Mouse (Mus musculus): ENCODE measurements around the gene Mknk2.

Gene Mknk2

DNA sequence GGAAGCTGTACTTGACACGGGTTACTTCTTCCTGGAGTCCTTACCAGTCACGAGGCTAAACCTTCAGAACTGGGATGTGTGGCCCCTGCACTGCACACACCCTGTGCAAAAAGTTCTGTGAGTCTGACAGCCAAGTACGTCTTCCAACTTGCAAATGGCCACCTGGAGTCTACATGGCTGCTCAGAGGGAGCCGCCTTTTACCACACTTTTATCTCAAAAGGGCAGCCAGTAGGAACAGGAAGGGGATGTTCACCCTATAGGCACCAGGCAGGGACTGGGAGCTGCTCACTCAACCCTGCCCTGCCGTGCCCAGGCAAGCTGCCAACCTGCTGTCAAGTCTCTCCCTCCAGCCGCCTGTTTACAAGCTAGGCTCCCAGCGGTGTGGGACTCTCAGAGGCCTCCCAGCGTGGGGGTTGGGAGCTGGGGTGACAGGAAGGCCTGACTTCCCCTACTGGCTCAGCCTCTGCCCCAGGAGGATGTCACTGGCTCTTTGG lies at the start of gene Mknk2:
Mknk2 (minus strand) TSS at position 171 of the 495 bp plus-strand sequence.
- DNase-seq: peak; percentile 84

DNA sequence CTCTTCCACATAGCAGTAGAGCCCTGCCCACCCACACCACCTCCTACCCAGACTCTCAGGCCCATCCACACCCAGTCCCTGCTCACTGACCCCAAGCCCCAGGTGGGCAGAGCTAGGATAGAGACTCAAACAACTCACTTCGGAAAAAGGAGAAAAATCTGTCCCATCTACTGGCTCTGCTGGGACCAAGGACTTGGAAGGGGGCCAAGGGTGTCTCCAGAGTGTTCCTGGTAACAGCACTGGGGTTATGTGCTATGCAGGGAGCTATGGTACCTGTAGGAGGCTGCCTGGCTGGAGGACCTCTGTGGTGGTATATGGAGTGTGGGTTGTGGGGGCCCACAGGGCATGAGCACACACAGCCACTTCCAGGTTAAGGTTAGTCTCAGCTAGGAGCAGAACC lies 39.4 kb upstream of the Mknk2 start:
- no peak for DNase-seq

DNA sequence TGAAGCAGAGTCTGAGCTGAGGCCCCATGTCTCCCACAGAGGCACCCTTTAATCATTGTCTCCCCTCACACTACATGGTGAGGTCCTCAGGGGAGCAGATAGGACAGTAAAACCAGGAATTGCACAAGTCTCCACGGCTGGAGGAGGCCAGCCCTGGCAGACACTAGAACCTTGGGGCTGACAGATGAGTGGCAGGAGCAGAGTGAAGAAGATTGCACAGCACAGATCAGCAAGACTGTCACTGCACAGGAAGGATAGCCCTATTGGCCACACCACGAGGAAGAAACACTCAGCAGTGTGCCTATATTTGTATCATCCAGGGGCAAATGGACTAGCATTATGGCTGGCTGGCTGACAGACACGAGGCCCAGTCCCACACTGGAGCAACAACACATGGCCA lies 32.9 kb upstream of the Mknk2 start:
- no peak for DNase-seq

DNA sequence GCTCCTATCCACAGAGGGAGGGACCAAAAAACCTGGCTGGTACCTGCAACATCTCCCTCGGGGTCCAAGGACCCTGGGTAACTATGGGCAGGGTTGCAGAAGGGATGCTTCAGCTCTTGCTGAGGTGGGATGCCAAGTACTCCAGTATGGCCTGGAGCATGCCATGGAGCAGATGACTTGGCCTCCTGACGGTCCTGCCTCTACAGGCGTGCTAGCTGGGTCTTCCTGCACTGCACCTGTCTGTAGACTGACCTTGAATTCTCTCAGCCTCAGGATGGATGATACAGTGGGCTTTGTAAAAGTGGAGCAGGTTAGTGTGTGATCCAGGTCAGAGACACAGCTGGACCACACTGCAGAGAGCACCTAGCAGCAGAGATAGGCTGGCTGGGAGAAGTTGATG lies 27.6 kb upstream of the Mknk2 start:
- no peak for DNase-seq

DNA sequence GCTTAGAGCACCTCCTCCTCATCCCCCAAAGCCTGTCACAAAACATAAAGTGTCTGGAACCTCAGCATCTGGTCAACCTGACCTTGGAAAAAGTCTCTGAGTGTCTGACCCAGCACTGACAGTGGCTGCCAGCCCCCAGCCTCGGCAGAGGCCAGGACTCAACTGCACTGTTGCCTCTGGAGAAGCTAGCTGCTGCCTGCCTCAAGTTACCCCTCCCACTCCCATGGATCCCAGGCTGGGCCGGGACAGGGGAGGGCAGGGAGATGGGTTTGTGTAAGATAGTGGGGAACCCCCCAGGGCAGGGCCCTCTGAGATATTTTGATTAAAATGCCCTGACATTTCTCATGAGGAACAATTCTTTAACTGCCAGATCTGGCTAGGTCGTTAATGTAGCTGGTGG lies 27.1 kb upstream of the Mknk2 start:
- DNase-seq: no peak

DNA sequence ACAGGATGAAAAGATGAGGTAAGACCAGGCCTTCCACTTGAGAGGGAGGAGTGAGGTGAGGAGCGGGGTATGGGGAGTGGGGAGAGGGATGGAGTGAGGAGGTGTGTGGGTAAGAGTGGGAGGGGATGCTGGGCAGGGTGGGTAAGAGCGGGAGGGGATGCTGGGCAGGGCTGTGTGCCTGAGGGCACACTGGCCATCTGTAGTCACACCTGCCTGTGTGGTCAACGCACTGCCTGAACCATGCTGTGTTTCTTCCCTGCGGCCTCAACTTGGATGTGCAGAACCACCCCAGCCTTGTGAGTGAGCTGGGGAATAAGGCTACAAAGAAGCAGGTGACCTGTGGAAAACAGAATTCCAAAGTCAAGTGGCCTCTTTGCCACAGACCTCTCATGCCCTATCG lies 26.5 kb upstream of the Mknk2 start:
- DNase-seq: no peak

DNA sequence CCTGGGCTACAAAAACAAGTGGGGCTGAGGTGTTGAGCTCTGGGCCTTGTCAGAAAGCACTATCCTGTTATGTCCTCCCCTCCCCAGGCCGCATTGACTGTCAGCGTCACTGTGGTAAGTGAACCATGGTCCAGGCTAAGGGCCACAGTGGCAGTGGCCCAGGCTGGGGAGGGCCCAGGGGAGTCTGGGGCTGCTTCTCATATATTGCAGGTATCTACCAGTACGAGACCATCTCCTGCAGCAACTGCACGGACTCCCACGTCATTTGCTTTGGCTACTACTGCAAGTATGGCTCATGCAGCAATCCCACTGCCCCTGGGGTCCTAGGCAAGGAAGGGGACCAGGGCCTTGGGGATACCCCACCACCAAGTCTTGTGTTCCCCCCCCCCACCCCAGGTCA lies 25.7 kb upstream of the Mknk2 start:
- DNase-seq: no peak

DNA sequence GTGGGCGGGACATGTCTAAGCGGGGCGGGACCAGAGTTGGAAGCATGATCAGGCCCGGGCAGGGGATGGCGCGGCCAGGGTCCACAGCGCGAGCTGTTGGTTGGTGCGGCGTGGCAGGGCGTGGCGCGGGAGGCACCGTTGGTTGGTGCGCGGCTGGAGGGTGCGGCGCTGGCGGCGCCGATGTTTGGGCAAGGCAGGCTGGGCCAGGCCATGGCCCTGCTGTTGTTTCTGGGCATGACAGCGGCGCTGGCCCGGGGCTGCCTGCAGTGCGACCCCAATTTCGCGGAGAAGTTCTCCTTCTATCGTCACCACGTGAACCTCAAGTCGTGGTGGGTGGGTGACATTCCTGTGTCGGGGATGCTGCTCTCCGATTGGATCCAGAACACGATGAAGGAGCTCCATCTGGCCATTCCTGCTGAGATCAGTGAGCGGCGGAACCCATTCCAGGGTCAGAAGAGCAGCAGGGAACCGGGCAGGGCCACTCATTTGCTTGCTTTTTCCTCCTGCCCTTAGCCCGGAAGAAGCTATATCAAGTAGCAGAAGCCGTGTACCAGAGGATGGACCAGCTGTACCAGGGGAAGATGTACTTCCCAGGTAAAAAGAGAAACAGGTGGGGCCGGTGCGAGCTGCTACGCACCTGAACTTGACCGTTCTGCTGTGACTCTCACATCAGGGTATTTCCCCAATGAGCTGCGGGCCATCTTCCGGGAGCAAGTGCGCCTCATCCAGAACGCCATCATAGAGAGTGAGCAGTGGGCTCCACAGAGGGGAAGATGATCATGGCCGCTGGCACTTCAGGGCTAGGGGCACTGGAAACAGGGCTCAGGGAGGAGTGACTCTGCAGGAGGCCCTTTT lies 24.9 kb upstream of the Mknk2 start:
- peak; percentile 95 for DNase-seq

DNA sequence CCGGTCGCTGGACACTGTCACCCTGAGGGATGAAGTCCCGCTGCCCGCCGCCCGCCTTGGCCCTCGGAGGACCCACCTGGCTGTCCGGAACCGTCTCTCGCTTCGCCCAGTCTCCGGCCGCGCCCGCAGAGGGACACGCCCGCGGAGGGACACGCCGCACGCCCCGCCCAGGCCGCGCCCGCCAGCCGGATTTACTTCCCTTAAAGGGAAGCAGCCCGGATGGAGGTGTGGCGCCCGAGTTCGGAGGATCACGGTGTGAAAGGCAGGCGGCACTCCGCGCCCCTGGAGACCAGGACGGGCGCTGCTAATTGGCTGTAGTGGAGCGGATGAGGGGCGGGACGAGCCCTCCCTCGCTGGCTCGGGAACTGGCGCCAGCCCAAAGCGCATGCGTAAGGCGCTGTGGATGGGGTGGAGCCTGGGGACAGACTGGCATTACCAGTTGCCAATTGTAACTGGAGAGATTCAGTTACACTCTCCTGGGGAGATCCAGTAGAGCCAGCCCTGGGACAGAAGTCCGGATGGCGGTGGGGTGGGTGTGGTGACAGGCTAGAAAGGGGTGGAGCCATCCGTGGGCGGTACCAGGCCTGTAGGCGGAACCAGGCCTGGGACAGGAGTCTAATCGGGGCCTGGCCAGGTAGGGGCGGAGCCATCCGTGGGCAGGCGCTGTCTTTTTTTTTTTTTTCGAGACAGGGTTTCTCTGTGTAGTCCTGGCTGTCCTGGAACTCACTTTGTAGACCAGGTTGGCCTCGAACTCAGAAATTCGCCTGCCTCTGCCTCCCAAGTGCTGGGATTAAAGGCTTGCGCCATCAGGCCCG lies 24.0 kb upstream of the Mknk2 start, which contains the start of the genes Mob3a and Izumo4:
Mob3a (minus strand) TSS at position 257 of the 815 bp plus-strand sequence.
Izumo4 (plus strand) TSS at position 464 of the 815 bp plus-strand sequence.
- DNase-seq: peak; percentile 98

DNA sequence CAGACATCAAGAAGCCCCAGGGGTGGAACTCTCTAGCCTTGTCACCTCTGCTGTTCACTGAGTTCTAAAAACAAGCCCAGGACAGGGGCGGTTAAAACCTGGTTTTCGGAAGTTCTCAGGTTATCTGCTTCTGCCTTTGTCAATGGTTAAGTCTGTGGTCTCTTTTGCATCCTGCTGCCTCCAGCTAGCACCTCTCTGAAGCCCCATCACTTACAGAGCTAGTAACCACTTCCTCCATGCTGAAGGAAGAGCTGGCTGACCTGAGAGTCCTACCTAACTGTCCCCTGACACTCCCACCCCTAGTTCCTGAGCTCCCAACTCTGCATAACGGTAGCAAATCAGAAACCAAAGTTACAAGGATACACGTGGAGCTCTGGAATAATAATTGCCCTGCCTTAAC lies 22.8 kb upstream of the Mknk2 start:
- no peak for DNase-seq

DNA sequence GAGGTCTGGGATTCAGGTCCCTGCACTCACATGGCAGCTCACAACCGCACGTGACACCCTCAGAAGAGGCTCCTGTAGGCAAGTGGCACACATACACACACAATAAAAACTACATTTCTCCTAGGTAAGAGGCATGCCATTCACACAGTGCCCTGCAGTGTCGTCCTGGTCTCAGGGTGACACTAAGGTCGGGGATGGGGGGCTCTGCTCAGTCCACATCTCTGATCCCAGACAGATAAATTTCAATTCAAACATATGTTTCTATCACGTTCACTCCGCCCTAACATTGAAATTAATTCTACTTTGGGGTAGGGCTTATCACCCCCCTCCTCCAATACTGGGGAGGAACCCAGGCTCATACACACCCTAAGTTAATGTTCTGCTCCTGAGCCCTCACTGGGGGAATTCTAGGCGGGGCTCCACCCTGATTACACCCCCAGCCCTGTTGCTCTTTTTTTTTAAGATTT lies 22.2 kb upstream of the Mknk2 start:
- DNase-seq: no peak

DNA sequence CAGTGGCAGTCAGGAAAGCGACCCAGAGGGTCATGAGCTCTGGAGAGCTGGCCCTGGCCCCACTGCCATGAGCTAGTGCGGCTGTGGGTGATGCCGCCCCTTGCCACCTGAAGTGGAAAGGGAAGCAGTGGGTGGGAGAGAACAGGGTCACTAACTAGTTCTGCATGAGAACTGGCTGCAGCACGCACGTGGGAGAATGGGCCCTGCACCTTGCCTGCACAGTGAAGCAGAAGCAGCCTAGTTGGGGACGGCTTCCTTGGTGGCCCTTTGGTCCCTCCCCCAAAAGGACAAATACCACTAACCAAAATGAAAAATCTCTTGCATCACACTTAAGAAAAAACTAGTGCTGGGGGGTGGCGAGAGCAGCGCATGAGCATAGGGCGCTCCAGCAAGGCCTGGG lies 20.7 kb upstream of the Mknk2 start:
- no peak for DNase-seq

DNA sequence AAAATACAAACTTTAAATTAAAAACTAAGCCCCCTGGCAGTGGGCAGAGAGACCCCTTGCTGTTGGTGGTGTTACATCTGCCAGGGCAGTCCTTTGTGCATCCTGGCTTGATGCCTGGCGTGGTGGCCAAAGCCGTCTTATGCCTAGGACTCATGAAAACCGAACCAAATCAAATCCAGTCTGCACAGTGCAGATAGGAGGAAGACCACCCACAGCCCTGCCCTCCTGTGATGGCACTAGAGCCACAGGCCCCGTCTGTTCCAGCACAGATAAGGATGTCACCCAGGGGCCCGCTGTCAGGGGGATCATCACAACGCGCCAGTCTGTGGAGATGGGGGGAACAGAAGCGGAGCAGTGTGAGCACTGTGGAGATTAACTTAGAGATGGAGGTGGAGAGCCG lies 19.9 kb upstream of the Mknk2 start:
- DNase-seq: no peak

DNA sequence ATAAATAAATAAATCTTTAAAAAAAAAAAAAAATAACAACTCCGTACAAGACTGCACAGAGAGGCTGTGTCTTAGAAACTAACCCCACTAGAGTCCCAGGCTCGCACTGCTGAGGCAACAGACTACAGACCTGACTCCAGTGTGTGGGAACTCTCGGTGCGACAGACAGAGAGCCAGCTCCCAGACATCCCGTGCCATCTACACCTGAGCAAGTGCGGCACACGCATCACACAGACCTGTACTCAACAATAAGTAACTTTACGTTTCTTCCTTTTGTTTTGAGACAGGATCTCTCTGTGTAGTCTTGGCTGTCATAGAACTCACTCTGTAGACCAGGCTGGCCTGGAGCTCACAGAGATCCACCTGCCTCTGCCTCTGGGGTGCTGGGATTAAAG lies 19.5 kb upstream of the Mknk2 start:
- no peak for DNase-seq

DNA sequence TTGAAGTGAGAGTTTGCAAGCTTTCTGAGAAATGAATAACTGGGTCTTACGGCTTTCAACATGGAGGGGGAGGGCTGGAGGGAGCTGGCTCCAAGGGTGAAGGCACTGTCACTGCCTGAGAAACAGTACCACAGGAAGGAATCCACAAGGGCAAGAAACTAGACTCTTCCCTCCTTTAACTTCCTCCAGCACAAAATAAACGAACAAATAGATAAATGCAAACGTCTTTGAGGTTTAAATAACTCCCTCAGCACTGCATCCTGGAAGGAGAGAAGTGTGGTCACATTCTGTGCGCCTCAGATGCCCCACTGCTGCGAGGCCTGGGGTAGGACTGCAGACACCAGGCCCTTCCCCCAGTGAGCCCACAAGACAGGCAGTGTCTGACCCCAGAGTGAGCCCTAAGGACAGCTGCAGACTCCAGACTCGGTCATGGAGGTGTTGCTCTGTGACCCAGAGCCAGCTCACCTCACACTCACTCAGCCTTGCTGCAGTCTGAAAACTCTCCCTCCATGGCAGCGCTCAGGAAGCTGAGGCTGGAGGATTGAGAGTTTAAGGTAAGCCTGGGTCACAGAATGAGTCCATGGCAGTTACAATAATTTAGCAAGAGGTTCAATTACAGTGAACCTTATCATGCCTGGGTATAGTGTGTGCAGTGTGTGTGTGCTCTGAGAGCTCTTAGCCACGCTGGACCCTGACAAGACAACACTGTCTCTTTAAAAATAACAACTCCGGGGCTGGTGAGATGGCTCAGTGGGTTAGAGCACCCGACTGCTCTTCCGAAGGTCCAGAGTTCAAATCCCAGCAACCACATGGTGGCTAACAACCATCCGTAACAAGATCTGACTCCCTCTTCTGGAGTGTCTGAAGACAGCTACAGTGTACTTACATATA lies 18.8 kb upstream of the Mknk2 start:
- DNase-seq: no peak

DNA sequence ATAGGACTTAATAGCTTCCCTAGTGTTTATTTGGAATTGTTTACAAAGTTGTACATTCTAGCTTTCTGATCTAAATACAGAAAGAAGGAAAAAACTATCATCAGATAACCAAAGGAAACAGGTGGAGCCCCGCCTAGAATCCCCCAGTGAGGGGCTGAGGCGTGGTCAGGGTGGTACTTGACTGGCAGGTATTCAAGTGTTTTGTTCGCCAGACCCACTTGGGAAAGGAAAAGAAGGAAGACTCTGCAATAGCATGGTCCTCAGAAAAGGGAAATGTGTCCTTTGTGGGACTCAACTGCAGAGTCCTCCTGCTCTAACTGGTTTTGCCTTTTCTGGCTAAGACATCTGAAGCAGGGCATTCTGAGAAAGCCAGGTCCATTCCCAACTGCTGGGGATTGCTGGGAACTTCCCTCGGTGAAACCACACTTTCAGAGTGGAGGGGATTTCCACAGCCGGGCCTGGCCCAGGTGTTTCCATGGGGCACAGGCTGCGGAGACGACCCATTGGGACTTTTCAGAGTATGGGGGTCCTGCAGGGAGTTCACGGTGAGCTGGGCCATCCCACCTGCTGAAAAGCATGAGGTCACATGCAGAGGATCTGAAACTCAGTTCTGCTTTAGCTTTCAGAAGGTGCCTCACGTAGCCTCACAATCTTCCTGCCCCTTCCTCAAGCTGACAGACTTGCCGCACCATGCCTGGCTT lies 18.0 kb upstream of the Mknk2 start:
- DNase-seq: no peak

DNA sequence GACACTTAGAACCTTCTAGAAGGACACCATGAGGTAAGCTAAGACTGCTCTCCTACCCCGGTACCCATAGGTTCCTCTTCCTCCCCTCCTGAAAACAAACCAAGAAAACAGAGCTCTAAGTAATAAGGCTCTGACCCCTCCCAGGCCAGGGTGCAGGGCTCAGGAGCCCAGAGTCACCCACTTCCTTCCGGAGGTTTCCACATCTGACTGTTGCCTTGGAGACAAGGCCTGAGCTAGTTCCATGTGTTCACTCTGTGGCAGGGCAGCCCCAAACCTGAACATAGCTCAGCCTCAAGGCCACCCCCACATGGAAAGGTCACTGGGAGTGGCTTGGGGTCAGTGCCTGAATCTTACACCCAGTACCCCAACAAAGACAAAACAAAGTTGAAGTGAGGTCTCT lies 17.3 kb upstream of the Mknk2 start:
- DNase-seq: no peak

DNA sequence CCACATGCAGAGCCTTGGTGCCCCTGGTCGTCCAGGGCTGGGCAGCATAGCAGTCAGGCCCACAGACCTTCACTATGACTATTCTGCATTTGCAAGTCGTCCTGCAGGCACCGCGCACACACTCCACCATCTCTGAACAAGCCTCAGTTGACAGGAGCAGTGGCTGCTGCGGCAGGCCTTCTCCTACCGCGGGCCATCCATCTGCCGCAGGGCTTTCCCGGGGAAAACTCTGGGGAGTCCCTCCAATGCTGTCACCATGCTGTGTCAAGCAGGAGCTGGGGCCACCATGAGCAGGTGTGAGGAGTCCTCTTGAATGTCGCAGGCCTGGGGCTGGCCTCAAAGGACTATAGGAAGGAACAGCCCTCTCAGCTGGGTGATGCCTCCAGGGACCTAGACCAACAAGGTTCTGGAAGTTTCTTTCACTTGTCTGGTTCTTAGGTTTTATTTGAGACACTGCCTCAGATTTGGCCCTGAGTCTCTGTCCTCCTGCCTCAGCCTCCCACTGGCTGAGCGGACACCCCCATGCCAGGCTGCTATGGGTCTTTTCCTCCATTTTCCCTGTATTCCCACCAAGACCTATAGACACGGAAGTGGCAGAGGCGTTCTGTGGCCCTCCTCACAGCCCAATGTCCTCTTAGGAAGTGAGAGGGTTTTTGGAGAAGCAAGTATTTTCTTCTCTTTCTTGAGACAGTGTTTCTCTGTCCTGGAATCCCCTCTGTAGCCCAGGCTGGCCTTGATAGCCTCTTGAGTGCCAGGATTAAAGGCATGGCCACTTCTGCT lies 16.4 kb upstream of the Mknk2 start:
- no peak for DNase-seq

DNA sequence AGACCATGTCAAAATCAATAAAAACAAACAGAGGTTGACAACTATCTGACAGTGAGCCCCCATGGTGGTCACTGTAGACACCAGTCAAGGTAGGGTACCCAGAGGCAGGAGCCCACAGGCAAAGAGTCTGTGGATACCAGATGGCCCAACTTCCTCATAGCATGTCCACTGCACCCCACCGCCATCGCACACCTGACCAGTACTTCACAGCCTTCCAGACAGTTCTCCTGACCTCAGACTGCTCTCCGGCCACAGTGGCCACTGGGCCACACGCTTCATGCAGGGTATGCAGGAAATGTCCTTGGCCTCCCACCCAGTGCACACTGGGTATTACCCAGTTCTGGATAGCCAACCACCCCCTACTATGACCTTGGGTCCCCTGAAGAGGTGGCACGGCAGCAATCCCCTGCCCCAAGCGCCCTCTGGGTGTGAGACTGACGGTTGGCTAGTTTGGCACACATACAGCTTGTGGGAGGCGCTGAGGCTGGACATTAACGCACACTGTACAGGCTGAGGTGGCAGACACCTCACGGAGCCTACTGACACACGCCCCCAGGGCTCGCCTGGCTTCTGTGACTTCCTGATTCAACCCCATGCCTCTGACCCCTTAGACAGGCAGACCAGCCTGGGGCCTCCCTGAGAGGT lies 15.6 kb upstream of the Mknk2 start:
- DNase-seq: no peak

Measured in cerebellum, adult 8-10 months (tissue).